Mouse (Mus musculus) bone marrow, adult 2 months (tissue): ENCODE results near the gene Med24.

Experiments used
- CTCF ChIP-seq: fragments of 200-500 bp; IDR thresholded peaks from 2 replicates; pipeline ENCODE4 v1.5.1; 2011; ENCODE audit warnings: low read length, control low read depth; ENCODE audit not compliant: control insufficient read depth, insufficient read depth
- POLR2A ChIP-seq: fragments of 200-500 bp; IDR thresholded peaks from 2 replicates; pipeline ENCODE4 v1.6.1; 2011; ENCODE audit warnings: low read depth, mild to moderate bottlenecking, control low read depth, low read length, borderline replicate concordance; ENCODE audit not compliant: control insufficient read depth

DNA sequence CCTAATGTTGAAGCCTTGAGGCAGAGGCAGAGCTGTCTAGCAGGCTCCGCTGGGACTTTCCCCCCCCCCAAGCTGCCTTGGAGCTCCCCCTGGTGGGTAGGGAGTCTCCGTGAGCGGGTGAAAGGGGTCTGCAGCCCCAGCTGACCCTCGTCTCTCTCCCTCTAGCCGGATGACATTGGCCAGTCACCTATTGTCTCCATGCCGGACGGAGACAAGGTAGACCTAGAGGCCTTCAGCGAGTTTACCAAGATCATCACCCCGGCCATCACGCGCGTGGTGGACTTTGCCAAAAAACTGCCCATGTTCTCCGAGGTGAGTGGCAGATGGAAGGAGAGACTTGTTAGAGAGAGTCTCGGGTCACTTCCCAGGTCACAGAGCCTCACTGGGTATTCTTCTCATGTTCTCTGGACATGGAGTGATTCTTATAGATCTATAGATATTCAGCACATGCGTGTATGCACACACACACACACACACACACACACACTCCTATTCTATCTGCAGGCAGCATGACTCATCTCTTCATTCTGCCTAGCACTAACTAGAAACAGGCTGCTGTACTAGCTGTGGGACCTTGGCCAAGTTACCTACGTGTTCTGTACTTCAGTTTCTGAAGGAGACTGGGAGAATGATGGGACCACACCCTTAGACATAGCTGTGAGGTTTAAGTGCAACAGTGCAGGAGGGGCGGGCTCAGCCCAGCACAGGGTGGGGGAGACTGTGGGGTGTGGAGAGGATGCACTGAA, 33.7 kb upstream of the Med24 start:
- TF ChIP-seq CTCF = no peak
- TF ChIP-seq POLR2A = no peak
